Mouse (Mus musculus) activated CD4-positive, CD25-positive, alpha-beta regulatory T cell, adult 9 weeks (primary cell): Measurements from ENCODE around the gene Olfr1291-ps1. TPM values are rescaled to one million over a fixed set of nuclear protein-coding genes. Genes with fewer than 3 reads are reported as not detected.

Experiments used
- polyA plus RNA-seq: library from polyadenylated mRNA; unstranded; fragments of 100-300 nt; shearing (Covaris generic); gene quantifications from one replicate; pipeline ENCODE4 v1.2.1, GENCODE M21; 2017

The Olfr1291-ps1 gene
- polyA plus RNA-seq, result not detected

GRCm38 (mm10) chr2:111496880-111497279 lies at the start of gene Olfr1291-ps1:
Gene Olfr1291-ps1, plus strand, starts transcription at chr2:111497180.

GRCm38 (mm10) chr2:111448842-111449241 lies 48.1 kb upstream of the Olfr1291-ps1 start, which contains the start of gene Olfr1287:
Gene Olfr1287, plus strand, starts transcription at chr2:111449142.

GRCm38 (mm10) chr2:111473801-111474200 lies 23.2 kb upstream of the Olfr1291-ps1 start, which contains the start of gene Olfr1288:
Gene Olfr1288, plus strand, starts transcription at chr2:111474101.

GRCm38 (mm10) chr2:111480519-111480918 lies 16.5 kb upstream of the Olfr1291-ps1 start, which contains the start of gene Olfr1289:
Gene Olfr1289, plus strand, starts transcription at chr2:111480819.

GRCm38 (mm10) chr2:111493729-111494128 lies 3.3 kb upstream of the Olfr1291-ps1 start, which contains the start of gene Olfr1290:
Gene Olfr1290, minus strand, starts transcription at chr2:111493829.

GRCm38 (mm10) chr2:111524903-111525302 lies 27.9 kb downstream of the Olfr1291-ps1 start, which contains the start of gene Olfr1293-ps:
Gene Olfr1293-ps, plus strand, starts transcription at chr2:111525203.

GRCm38 (mm10) chr2:111540191-111540590 lies 43.2 kb downstream of the Olfr1291-ps1 start, which contains the start of gene Olfr1294:
Gene Olfr1294, minus strand, starts transcription at chr2:111540291.

Other genes starting within 250 kb of the Olfr1291-ps1 start
- gene Olfr1276, start 242.7 kb upstream of the Olfr1291-ps1 start, polyA plus RNA-seq, result not detected
- gene Olfr1277, start 223.1 kb upstream of the Olfr1291-ps1 start, polyA plus RNA-seq, result not detected
- gene Olfr1278, start 207.0 kb upstream of the Olfr1291-ps1 start, polyA plus RNA-seq, result not detected
- gene Olfr1279, start 196.5 kb upstream of the Olfr1291-ps1 start, polyA plus RNA-seq, result not detected
- not detected for gene Olfr1280, start 183.2 kb upstream of the Olfr1291-ps1 start, polyA plus RNA-seq
- not detected for gene Olfr1281, start 170.7 kb upstream of the Olfr1291-ps1 start, polyA plus RNA-seq
- gene Olfr1282, start 161.1 kb upstream of the Olfr1291-ps1 start, polyA plus RNA-seq, result not detected
- not detected for gene Olfr1283, start 130.4 kb upstream of the Olfr1291-ps1 start, polyA plus RNA-seq
- gene Olfr1284, start 121.7 kb upstream of the Olfr1291-ps1 start, polyA plus RNA-seq, result not detected
- gene Olfr1286, start 74.1 kb upstream of the Olfr1291-ps1 start, polyA plus RNA-seq, result not detected
- gene Olfr1287, start 48.0 kb upstream of the Olfr1291-ps1 start, polyA plus RNA-seq, result not detected
- gene Olfr1288, start 23.1 kb upstream of the Olfr1291-ps1 start, polyA plus RNA-seq, result not detected
- not detected for gene Olfr1289, start 16.4 kb upstream of the Olfr1291-ps1 start, polyA plus RNA-seq
- gene Olfr1290, start 3.4 kb upstream of the Olfr1291-ps1 start, polyA plus RNA-seq, result not detected
- not detected for gene Olfr1293-ps, start 28.0 kb downstream of the Olfr1291-ps1 start, polyA plus RNA-seq
- gene Olfr1294, start 43.1 kb downstream of the Olfr1291-ps1 start, polyA plus RNA-seq, result not detected
- gene Olfr1295, start 72.5 kb downstream of the Olfr1291-ps1 start, polyA plus RNA-seq, result not detected
- gene Olfr1297, start 129.3 kb downstream of the Olfr1291-ps1 start, polyA plus RNA-seq, result not detected
- gene Olfr1298, start 152.0 kb downstream of the Olfr1291-ps1 start, polyA plus RNA-seq, result not detected
- not detected for gene Olfr1299, start 164.2 kb downstream of the Olfr1291-ps1 start, polyA plus RNA-seq